Mouse (Mus musculus): Measurements from ENCODE around the gene Mfrp. TPM values are rescaled to one million over a fixed set of nuclear protein-coding genes. Genes with fewer than 3 reads are reported as not detected.

Gene Mfrp
- total RNA-seq, 2 experiments from 2014 or later, result 0.17 TPM; not detected in 1

DNA sequence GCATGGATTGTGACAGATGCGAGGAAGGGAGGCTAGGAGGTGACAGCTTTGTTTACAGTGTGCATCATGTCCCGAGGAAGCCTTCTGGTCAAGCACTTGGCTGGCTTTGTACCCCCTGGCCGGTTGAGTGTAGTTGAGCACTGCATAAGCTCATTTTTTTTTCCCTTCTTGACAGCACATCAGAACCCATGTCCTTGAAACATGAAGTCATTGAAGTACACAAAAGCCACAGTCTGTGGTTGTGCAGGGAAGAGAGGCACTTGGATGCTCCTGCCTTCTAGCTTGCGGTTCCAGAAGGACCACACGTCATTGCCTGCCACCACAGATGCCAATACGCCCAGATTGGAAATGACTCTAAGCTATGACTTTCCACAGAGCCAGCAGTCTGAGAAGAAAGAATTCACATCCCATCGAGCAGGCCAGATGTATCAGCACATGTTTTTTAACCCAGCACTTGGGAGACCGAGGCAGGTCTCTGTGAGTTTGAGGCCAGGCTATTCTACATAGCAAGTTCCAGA is 18.5 kb downstream of the Mfrp start:
- no peak for DNase-seq (ENCODE audit: extremely low spot score in 1 of 2, low spot score in 2 of 2)
- intact Hi-C loops (cut with DNase I), result loop anchor here (5.0 to 10.0 kb wide), 2 partner anchors 138 to 215 kb away; partner anchors contain the start of gene H2afx

DNA sequence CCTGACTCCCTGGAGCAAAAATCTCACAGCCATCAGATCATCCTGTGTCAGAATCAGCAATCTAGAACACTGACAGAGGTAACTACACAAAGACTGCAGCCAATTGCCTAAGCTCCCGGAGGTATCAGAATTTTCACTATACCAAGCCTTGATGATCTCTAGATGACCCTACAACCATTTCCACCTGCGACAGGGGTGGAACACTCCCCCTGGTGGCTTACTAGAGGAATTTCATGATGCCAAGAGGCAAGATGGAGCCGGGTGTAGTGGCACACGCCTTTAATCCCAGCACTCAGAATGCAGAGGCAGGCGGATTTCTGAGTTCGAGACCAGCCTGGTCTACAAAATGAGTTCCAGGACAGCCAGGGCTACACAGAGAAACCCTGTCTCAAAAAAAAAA is 22.8 kb downstream of the Mfrp start:
- intact Hi-C loops (cut with DNase I), result loop anchor here (5.0 to 10.0 kb wide), 2 partner anchors 142 to 210 kb away; partner anchors contain the start of gene H2afx

DNA sequence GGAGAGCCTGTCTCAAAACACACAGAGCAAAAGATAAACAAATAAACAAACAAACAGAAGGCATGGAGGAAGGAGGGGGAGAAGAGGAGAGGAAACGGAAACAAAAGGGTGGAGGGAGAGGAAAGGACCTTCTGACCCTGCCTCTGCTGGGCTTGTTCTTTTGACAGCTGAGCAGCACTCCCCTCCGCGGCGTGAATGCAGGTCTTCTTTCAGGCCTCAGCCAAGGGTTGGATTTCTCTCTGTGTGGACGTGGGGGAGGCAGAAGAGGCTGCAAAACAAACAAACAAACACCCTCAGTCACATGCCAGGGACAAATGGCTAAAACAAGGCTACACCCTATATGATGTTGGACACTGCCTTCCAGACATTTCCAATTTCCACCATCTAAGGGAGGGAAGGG is 23.5 kb downstream of the Mfrp start:
- intact Hi-C loops (cut with DNase I), result loop anchor here (10.0 kb wide), 1 partner anchor 210 kb away; the partner anchor contains the start of gene H2afx
- DNase-seq (ENCODE audit: extremely low spot score in 1 of 2, low spot score in 2 of 2), result no peak

More for the DNA sequence above, 22.8 kb downstream of the Mfrp start:
- DNase-seq (ENCODE audit: extremely low spot score in 1 of 2, low spot score in 2 of 2), result no peak

DNA sequence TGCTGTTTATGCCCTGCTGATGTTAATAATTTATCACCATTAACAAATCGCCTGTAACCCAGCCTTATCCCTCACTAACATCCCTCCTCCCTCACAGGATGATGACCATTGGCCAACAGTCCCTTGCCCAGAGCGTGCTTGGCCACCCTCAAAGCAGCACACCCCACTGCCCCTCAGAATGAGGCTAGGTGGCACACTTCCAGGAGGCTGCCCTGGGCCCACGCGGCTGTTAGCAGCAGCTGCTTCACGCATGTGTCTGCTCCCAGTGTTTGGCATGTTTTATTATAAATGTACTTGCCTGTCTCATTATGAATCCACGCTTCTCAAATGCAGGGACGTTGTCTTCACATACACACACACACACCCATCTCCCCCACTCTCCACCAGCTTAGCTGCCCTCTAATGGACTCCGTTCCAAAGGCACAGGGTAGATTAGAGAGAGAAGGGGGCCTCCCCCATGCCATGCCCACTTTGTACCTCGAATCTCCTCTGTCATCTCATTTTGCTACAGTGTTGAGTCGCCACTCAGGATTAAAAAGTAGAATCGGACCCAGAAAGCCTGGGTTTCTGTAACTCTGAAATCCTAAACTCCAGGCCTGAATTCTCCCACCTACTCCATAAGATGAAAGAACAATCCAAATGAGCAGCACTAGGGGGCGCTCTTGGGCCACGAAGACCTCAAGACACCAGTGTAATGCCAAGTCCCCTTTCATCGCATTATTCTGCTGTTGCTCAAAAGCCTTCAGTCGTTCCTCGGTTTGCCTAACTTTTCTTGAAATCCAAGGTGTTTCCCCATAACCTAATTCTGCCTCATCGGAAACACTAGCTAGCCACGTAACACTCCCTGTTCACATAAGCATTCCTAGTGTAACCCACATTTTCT is 24.3 kb downstream of the Mfrp start:
- peak; percentile 86 to 92 for DNase-seq (ENCODE audit: extremely low spot score in 1 of 2, low spot score in 2 of 2)
- intact Hi-C loops (cut with DNase I), result loop anchor here (10.0 kb wide), 1 partner anchor 209 kb away; the partner anchor contains the start of gene H2afx

DNA sequence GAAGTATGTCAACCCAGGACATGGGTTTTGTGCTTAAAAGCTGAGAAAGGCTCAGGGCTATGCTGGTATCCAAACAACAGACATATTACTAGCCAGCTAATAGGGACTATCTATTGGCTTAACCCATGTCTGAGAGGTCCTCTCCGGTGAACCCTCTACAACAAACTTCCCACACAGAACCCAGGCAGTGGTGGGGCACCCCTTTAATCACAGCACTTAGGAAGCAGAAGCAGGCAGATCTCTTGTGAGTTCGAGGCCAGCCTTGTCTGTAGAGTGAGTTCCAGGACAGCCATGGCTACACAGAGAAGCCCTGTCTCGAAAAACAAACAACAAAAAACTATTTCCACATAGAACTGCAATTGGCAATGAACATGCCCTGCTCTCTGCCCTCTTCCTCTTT is 25.2 kb downstream of the Mfrp start:
- intact Hi-C loops (cut with DNase I), result loop anchor here (10.0 kb wide), 1 partner anchor 208 kb away; the partner anchor contains the start of gene H2afx
- no peak for DNase-seq (ENCODE audit: extremely low spot score in 1 of 2, low spot score in 2 of 2)

DNA sequence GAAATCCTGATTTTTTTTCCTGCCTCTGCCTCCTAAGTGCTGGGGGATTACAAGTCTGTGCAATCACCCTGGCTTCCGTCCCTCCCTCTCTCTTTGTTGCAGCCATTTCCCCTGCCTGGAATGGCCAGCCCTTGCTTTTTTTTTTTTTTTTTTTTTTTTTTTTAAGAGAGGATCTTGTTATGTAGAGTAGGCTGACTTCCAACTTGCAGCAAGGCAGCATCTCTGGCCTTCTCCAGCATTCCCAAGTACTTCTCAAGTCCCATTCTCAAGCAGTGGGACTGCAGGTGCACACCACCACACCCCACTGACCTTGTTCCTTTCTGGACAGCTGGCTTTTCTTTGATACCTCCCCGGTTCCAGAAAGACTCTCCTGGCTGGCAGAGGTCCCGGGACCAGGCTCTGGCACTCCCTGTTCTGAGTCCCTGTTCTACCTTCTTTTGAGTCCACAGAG is 25.8 kb downstream of the Mfrp start:
- DNase-seq (ENCODE audit: extremely low spot score in 1 of 2, low spot score in 2 of 2), result no peak
- intact Hi-C loops (cut with DNase I), result loop anchor here (10.0 kb wide), 1 partner anchor 207 kb away; the partner anchor contains the start of gene H2afx

DNA sequence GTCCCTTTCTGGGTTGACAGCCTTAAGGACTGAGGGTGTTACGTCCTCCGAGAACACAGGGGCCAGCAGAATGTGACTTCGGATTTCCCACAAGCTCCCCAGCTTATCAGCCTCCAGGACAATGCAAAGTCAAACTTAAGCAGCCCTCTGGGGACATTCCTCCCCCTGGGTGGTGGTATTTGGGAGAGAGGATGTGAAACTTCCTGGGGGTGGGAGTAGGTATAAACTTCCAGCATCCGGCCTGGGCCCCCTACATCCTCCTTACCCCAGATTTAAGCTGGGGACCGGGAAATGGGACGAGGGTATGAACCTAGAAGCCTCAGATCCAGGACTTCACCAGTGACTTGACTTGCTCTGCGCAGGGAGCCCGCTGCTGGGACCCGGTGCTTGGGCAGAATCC is 28.1 kb downstream of the Mfrp start:
- intact Hi-C loops (cut with DNase I), result loop anchor here (10.0 kb wide), 2 partner anchors 105 to 205 kb away; partner anchors contain the start of genes Cbl and H2afx
- DNase-seq (ENCODE audit: extremely low spot score in 1 of 2, low spot score in 2 of 2), result peak in 1 of 2 experiments; percentile 70

DNA sequence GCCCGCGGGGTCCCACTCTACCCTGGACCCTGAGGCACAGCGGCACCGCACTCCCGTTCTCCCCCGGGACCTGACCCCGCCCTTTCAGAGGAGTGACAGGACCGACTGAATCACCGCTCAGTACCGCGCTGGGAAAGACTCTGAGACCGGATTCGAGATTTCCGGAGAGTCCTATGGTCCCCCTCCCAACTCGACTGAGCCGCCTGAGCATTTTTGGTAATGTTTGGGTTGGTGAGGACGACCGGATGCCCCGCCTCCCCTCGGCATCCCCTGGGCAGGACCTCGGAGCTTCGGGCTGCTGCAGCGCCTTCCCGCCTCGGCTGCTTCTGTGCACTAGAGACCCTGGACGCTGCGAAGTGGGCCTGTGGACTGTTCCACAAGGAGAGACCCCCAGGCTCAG is 28.5 kb downstream of the Mfrp start:
- intact Hi-C loops (cut with DNase I), result loop anchor here (10.0 kb wide), 1 partner anchor 105 kb away; the partner anchor contains the start of gene Cbl
- peak in 1 of 2 experiments; percentile 88 for DNase-seq (ENCODE audit: extremely low spot score in 1 of 2, low spot score in 2 of 2)

DNA sequence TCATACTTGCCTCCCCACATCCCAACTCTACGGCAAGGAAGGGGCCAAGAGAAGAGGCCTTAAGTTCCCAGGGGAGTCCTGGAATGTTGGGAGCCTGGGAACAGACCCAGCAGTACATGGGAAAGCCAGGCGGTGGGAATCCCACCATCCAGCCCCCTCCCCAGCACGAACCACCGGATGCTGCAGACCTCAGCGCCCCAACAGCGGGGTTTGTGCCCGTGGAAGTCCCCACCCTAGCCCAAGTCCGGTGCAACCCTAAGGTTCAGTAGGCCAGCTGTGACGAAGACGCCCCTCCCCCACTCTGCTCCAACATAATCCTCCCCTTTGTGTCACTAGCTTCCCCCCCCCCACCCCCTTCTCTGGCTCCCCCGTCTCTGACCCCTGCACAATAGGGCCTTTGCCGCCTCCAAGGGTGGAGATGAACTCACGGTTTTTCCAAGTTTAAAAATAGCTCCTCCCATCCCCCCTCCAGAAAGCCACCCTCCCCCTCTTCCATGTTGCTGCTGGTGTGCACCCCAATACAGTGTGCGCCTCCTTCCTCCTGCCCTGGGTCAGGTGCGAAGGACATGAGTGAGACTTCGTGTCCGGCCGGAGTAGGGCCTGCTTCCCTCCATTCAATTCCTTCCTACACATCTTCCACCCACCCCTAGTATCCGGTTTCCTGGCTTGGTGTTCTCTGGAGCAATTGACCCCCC is 29.2 kb downstream of the Mfrp start:
- DNase-seq (ENCODE audit: extremely low spot score in 1 of 2, low spot score in 2 of 2), result peak in 1 of 2 experiments; percentile 84
- intact Hi-C loops (cut with DNase I), result loop anchor here (10.0 kb wide), 1 partner anchor 104 kb away; the partner anchor contains the start of gene Cbl

DNA sequence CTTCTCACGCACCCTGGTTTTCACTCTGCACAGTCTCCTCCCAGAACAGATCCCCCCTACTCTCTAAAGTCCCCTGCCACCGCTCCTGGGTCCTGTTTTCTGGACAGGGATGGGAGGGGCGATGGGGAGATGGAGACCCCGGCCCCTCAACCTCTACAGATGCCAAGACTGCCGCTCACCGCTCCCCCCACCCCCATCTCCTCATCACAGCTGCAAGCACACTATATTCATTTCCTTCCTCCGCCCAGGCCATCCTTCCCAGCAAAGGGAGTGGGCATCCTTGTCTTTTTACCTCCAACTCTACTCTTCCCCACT is 29.7 kb downstream of the Mfrp start:
- intact Hi-C loops (cut with DNase I), result loop anchor here (10.0 kb wide), 1 partner anchor 104 kb away; the partner anchor contains the start of gene Cbl
- no peak for DNase-seq (ENCODE audit: extremely low spot score in 1 of 2, low spot score in 2 of 2)

DNA sequence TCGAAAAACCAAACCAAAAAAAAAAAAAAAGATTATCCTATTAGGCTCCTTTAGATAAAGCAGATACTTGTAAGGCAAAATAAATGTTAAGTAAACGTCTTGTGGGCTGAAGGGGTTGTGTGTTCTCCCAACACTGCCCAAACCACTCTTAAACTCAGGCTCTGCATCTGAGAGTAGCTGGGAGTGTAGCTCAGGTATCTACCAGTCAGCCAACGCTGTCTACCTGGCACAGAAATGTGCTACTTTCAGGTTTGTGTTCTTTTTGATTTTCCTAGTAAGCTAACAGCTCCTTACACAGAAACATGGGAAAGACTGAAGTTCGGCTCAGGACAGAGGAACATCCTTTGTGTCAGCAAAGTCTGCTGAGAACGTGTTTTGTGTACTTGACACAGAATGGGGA is 30.7 kb downstream of the Mfrp start:
- intact Hi-C loops (cut with DNase I), result loop anchor here (10.0 kb wide), 1 partner anchor 103 kb away; the partner anchor contains the start of gene Cbl

DNA sequence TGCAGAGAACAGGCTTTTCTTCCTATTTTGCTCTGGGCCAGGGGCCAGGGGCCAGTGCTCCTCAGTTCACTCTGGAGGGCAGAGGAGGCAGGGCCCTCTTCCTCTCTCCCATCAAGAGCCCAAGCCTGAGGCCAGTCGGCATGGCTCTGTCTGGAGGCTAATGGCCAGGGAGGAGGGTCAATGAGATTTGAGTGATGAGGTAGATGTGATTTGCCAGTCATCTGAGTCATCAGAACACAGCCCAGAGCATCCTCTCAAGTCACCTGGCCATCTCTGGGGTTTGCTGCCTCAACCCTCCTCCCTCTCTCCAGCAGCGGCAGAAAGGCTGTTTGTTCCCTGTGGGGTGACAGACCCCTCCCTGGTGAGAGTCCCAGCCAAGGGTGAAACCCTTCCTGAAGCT is 31.8 kb downstream of the Mfrp start:
- DNase-seq (ENCODE audit: extremely low spot score in 1 of 2, low spot score in 2 of 2), result no peak
- intact Hi-C loops (cut with DNase I), result loop anchor here (10.0 kb wide), 1 partner anchor 102 kb away; the partner anchor contains the start of gene Cbl

More for the DNA sequence above, 30.7 kb downstream of the Mfrp start:
- DNase-seq (ENCODE audit: extremely low spot score in 1 of 2, low spot score in 2 of 2), result no peak

DNA sequence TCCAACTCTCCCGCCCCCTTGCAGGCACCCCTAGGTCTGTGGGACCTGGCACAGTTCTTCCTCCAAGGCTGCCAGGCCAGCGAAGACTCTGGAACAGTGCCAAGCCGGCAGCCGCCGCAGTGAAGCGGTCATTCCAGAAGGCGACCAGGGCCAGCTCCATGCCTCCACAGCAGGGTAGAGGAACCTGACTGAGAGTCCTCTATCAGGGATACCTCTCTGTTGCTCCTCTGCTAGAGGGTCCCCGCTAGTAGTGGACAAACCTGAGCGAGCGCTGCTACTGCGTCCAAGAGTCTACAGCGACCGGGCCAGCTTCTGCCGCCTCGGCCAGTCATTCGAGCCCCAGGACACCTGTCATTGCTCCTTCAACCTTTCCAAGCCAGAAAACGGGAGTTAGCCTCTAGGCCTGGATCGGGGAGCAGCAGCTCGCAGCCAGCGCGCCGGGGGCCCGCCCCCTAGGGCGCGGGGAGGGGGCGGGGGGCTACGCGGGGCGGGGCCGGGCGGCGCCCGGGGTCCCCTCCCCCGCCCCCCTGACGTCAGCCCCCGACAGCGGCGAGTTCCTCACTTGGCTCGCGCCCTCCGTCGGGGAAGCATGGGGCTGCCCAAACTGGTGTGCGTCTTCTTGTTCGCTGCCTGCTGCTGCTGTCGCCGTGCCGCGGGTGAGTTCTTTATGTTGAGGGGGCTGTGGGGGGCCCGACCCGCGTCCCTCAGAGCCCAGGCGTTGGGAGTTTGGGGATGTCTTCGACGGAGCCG is 32.7 kb downstream of the Mfrp start, which contains the start of gene Mcam:
Gene Mcam (plus strand): TSS at position 369 of the 750 bp plus-strand sequence.
- intact Hi-C loops (cut with DNase I), result loop anchor here (1.0 to 10.0 kb wide), 2 partner anchors 101 to 217 kb away; partner anchors contain the start of gene Cbl

DNA sequence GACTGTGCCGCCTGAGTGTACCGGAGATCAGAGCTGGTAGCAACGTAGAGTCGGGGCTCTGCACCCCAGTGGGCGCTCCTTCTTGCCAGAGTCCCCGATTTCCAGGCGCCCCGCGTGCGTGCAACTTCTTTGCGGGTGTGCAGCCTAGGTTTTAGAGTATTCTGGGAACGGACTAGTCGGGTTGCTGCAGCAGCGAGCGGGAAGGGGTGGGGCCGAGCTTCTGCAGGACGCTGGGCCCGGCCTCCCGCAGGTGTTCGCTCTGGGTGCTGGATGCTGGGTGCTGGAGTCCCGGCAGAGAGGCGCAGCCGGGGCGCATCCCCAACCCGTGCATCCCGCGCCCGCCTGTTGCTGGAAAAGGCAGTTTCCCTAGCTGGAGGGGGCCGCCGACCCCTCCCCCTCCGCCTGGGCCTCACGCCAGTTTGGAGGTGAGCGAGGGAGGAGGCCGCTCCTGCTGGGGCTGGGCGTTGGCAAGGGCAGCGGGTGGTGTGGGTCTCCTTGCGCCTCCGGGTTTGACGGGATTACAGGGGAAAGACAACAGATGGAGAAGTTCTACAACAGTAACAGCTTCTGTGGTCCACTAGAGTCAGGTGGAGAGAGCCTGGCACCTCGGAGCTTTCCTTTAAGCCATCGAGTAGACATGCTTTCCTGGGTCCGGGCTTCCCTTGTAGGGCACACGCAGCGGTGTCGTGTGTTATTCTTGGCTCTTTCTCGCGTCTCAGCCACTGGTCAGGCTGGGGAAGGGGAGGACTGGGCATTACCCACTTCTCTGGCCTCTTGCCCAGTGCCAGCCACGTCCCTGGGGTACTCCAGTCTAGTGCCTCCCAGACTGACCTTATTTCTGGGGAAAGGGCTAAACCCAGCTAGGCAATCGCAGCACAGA is 33.6 kb downstream of the Mfrp start:
- intact Hi-C loops (cut with DNase I), result loop anchor here (1.0 to 10.0 kb wide), 2 partner anchors 100 to 216 kb away; partner anchors contain the start of gene Cbl
- DNase-seq (ENCODE audit: extremely low spot score in 1 of 2, low spot score in 2 of 2), result peak in 1 of 2 experiments; percentile 75

More for the DNA sequence above, 32.7 kb downstream of the Mfrp start, which contains the start of gene Mcam:
- DNase-seq (ENCODE audit: extremely low spot score in 1 of 2, low spot score in 2 of 2), result peak; percentile 38 to 80

DNA sequence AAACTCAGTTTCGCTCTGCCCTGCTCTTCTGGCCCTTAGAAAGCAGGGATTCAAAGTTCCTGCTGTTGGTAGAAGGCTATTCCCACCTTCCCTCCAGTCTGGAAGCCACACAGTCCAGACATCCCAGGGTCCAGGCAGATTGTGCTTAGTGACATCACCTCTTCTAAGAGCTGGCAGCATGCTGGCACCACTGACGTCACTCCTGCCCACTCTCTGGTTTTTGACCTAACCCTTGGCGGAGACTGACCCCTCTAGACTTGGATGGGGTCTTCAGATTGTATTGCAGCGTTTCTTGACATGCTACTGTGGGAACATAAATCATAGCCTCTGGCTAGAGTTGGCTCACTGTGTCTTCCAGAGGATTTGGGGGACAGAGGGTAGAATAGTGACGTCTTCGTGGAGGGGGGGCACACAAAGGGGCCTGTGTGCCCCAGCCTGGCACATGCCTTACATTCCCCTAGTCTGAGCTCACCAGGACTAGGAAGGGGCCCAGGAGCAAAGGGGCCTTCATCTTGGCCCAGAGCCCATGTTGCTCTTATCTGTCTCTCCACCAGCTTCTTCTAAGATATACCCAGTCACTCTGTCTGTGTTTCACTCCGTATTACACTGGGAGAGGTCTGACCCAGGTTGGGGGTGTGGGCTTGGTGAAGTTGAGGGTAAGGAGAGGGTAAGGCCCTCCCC is 34.3 kb downstream of the Mfrp start:
- DNase-seq (ENCODE audit: extremely low spot score in 1 of 2, low spot score in 2 of 2), result no peak
- intact Hi-C loops (cut with DNase I), result loop anchor here (10.0 kb wide), 1 partner anchor 99 kb away; the partner anchor contains the start of gene Cbl

DNA sequence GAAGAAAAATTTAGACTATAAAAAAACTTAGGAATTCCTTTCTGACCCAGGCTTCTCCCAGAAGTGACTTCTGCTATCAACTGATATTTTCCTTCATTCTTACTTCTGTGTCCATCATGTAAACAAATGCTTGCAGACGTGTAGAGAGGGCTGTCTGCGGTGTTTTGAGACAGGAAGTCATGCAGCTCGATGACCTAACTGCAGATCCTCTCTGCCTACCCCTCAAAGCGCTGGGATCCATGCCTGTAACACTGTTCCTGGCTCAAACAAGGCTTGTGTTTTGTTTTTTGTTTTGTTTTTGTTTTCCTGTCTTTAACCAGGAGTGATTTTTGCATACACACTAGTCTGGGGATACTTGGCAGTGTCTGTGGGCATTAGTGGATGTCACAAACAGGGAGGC is 36.3 kb downstream of the Mfrp start:
- intact Hi-C loops (cut with DNase I), result loop anchor here (10.0 kb wide), 1 partner anchor 97 kb away; the partner anchor contains the start of gene Cbl
- no peak for DNase-seq (ENCODE audit: extremely low spot score in 1 of 2, low spot score in 2 of 2)
